Mouse (Mus musculus): Measurements from ENCODE around the gene Fpr2. TPM values are rescaled to one million over a fixed set of nuclear protein-coding genes. Genes with fewer than 3 reads are reported as not detected.
"Not testable (repeated sequence)": the region's sequence is repeated elsewhere in the genome, so short reads cannot be mapped to it uniquely, and the experiment has no call there.

Fpr2 gene
- not detected in 2 replicates for polyA plus RNA-seq (2015; fragmentation: Nextera tagmentation; extraction: Ambion mirVana)

- Histone ChIP-seq H3K36me3 (no peaks in the 10 kb centered on the region), H3K4me3 (no peak within 1 kb of the TSS), H3K27me3 (no peaks in the 10 kb centered on the region), H3K9me3 (no peaks in the 10 kb centered on the region), H3K9ac (no peak within 1 kb of the TSS), H3K27ac (no peak within 1 kb of the TSS), H3K4me2 (no peak within 1 kb of the TSS), H3K4me1 (replicated peaks) (no peaks in the 10 kb centered on the region)
- ATAC-seq (ENCODE audit: low FRiP score) = no peak
- 59% methylated on average over 1 of the region's 1 CpGs for WGBS
Observed at GRCm38 (mm10) chr17:17887774-17888248, at the start of gene Fpr2, which contains the start of gene Fpr3. TSS of gene Fpr2 (plus strand) at chr17:17887824. TSS of gene Fpr3 (plus strand) at chr17:17887852.

- H3K27ac ChIP-seq = peak overlapping the region; percentile 87
- peak overlapping the region; percentile 69 for H3K4me2 ChIP-seq
- peak; percentile 96 for ATAC-seq (ENCODE audit: low FRiP score)
- H3K4me3 ChIP-seq = peak overlapping the region; percentile 45
- WGBS = under 1% methylated on average over 43 of the region's 43 CpGs
- H3K27me3 ChIP-seq = no peaks in the 10 kb centered on the region
- no peaks in the 10 kb centered on the region for H3K9me3 ChIP-seq
- peaks cover 42% of the 10 kb centered on the region for H3K36me3 ChIP-seq
- H3K9ac ChIP-seq = peak overlapping the region; percentile 74
- H3K4me1 ChIP-seq (replicated peaks) = peaks cover 60% of the 10 kb centered on the region
Observed at GRCm38 (mm10) chr17:17837919-17838701, 49.5 kb upstream of the Fpr2 start.

- H3K27me3 ChIP-seq = no peaks in the 10 kb centered on the region
- peaks cover 33% of the 10 kb centered on the region for H3K36me3 ChIP-seq
- H3K27ac ChIP-seq = no peak overlapping the region
- no peaks in the 10 kb centered on the region for H3K9me3 ChIP-seq
- no peak for ATAC-seq (ENCODE audit: low FRiP score)
- 99% methylated on average over 2 of the region's 2 CpGs for WGBS
- H3K9ac ChIP-seq = no peak overlapping the region
- H3K4me3 ChIP-seq = no peak overlapping the region
- H3K4me2 ChIP-seq = no peak overlapping the region; the same call in 1 of the 2 replicates
- H3K4me1 ChIP-seq (replicated peaks) = peaks cover 48% of the 10 kb centered on the region
Observed at GRCm38 (mm10) chr17:17839276-17839675, 48.3 kb upstream of the Fpr2 start.

- Histone ChIP-seq H3K4me2 (no peak overlapping the region), H3K27me3 (no peaks in the 10 kb centered on the region), H3K27ac (no peak overlapping the region), H3K9ac (no peak overlapping the region), H3K4me1 (replicated peaks) (peaks cover 33% of the 10 kb centered on the region), H3K36me3 (peaks cover 32% of the 10 kb centered on the region), H3K9me3 (no peaks in the 10 kb centered on the region), H3K4me3 (no peak overlapping the region)
- ATAC-seq (ENCODE audit: low FRiP score) = no peak
- WGBS = 91% methylated on average over 7 of the region's 7 CpGs
Observed at GRCm38 (mm10) chr17:17840796-17841195, 46.8 kb upstream of the Fpr2 start.

- WGBS = 77% methylated on average over 27 of the region's 27 CpGs
- no peak overlapping the region for H3K27ac ChIP-seq
Observed at GRCm38 (mm10) chr17:17843534-17844261, 43.9 kb upstream of the Fpr2 start.

GRCm38 (mm10) chr17:17844606-17845005, 43.0 kb upstream of the Fpr2 start:
- not testable (repeated sequence) for H3K27ac ChIP-seq; H3K4me3 ChIP-seq; H3K27me3 ChIP-seq; H3K4me1 ChIP-seq (replicated peaks); H3K4me2 ChIP-seq; ATAC-seq (ENCODE audit: low FRiP score); H3K9ac ChIP-seq; H3K9me3 ChIP-seq
- 90% methylated on average over 3 of the region's 3 CpGs for WGBS
- peaks cover 19% of the 10 kb centered on the region for H3K36me3 ChIP-seq

More at GRCm38 (mm10) chr17:17843534-17844261, 43.9 kb upstream of the Fpr2 start:
- Histone ChIP-seq H3K27me3 (no peaks in the 10 kb centered on the region), H3K9me3 (no peaks in the 10 kb centered on the region), H3K4me1 (replicated peaks) (peaks cover 7% of the 10 kb centered on the region), H3K4me3 (no peak overlapping the region), H3K36me3 (peaks cover 22% of the 10 kb centered on the region), H3K9ac (no peak overlapping the region), H3K4me2 (no peak overlapping the region)
- peak; percentile 30 for ATAC-seq (ENCODE audit: low FRiP score)

- Histone ChIP-seq H3K4me1 (replicated peaks) (peaks cover 7% of the 10 kb centered on the region), H3K36me3 (peaks cover 12% of the 10 kb centered on the region), H3K27ac (no peak overlapping the region), H3K4me3 (no peak overlapping the region), H3K4me2 (no peak overlapping the region), H3K9ac (no peak overlapping the region), H3K27me3 (0 out of 2 replicates have a peak, but pooled peaks cover 10% of the 10 kb centered on the region), H3K9me3 (no peaks in the 10 kb centered on the region)
- 75% methylated on average over 10 of the region's 10 CpGs for WGBS
- ATAC-seq (ENCODE audit: low FRiP score) = no peak
Observed at GRCm38 (mm10) chr17:17845187-17846027, 42.2 kb upstream of the Fpr2 start.

GRCm38 (mm10) chr17:17848988-17849387, 38.6 kb upstream of the Fpr2 start:
- Histone ChIP-seq H3K4me2 (no peak overlapping the region), H3K27ac (no peak overlapping the region), H3K27me3 (0 out of 2 replicates have a peak, but pooled peaks cover 12% of the 10 kb centered on the region), H3K9ac (no peak overlapping the region), H3K4me1 (replicated peaks) (peaks cover 7% of the 10 kb centered on the region), H3K9me3 (no peaks in the 10 kb centered on the region), H3K36me3 (no peaks in the 10 kb centered on the region), H3K4me3 (no peak overlapping the region)
- no peak for ATAC-seq (ENCODE audit: low FRiP score)
- WGBS = 75% methylated on average over 2 of the region's 2 CpGs

GRCm38 (mm10) chr17:17849906-17850712, 37.5 kb upstream of the Fpr2 start:
- H3K9ac ChIP-seq = peak overlapping the region; percentile 55; the same call in 1 of the 2 replicates
- peak; percentile 49 for ATAC-seq (ENCODE audit: low FRiP score)

GRCm38 (mm10) chr17:17855064-17855838, 32.4 kb upstream of the Fpr2 start, which contains the start of gene Has1:
TSS of gene Has1 (minus strand) at chr17:17855205.
- ATAC-seq (ENCODE audit: low FRiP score) = no peak
- Histone ChIP-seq H3K27me3 (0 out of 2 replicates have a peak, but pooled peaks cover 3% of the 10 kb centered on the region), H3K4me1 (replicated peaks) (peaks cover 1% of the 10 kb centered on the region; the same call in 1 of the 2 replicates), H3K9ac (no peak within 1 kb of the TSS), H3K4me2 (no peak within 1 kb of the TSS), H3K4me3 (no peak within 1 kb of the TSS), H3K9me3 (no peaks in the 10 kb centered on the region), H3K27ac (no peak within 1 kb of the TSS), H3K36me3 (no peaks in the 10 kb centered on the region)
- 55% methylated on average over 8 of the region's 8 CpGs for WGBS

More at GRCm38 (mm10) chr17:17849906-17850712, 37.5 kb upstream of the Fpr2 start:
- WGBS = 18% methylated on average over 52 of the region's 55 CpGs
- H3K27ac ChIP-seq = no peak overlapping the region; the same call in 1 of the 2 replicates
- H3K4me3 ChIP-seq = peak overlapping the region; percentile 31
- H3K36me3 ChIP-seq = no peaks in the 10 kb centered on the region
- H3K4me1 ChIP-seq (replicated peaks) = peaks cover 7% of the 10 kb centered on the region
- 0 out of 2 replicates have a peak, but pooled peaks cover 12% of the 10 kb centered on the region for H3K27me3 ChIP-seq
- no peaks in the 10 kb centered on the region for H3K9me3 ChIP-seq
- peak overlapping the region; percentile 48 for H3K4me2 ChIP-seq

All from hindbrain, embryonic 13.5 days (tissue).